ENCODE assay signal across 18 mouse cellular contexts in the genomic region with DNA sequence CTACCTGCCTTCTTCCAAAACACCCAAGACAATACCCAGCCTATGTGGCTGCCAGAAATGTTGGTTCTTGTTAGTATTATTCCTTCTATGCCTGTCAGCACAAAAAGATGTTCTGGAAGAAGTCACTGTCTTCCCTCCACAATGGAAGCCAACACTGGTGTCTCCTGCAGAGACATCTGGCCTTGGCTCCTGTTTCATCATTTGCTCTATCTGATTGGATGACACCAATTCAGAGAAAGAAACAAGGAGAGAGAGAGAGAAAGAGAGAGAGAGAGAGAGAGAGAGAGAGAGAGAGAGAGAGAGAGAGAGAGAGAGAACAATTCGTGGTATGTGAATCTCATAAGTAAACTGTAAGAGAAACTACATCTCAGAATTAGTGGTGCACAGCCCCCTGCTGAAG.
"Had no signal": no experiment of that assay in that cellular context is flagged by ENCODE, and none has a peak within 500 bp of the region (broad histone marks: within the 10 kb centered on the region; RNA-seq: fewer than 3 reads in every experiment).

No protein-coding gene starts in this region.

- DNase-seq: kidney, adult 18-20 months; kidney, adult 9 months; kidney, postnatal 14 days; kidney, postnatal 4 days; lung, adult 2 months; lung, postnatal 14 days; lung, postnatal 4 days; retina, postnatal 1 day; right cerebral cortex, postnatal 25 days; spleen, adult 18-20 months; thymus, postnatal 25 days had no signal

- H3K27ac ChIP-seq: limb, embryonic 10.5 days; limb, embryonic 13.5 days; midbrain, embryonic 12.5 days; midbrain, embryonic 15.5 days; neural tube, embryonic 13.5 days; stomach, embryonic 15.5 days had no signal

- H3K36me3 ChIP-seq: limb, embryonic 10.5 days; limb, embryonic 13.5 days; midbrain, embryonic 12.5 days; midbrain, embryonic 15.5 days; neural tube, embryonic 13.5 days; stomach, embryonic 15.5 days had no signal

- H3K4me3 ChIP-seq: limb, embryonic 10.5 days; limb, embryonic 13.5 days; midbrain, embryonic 12.5 days; midbrain, embryonic 15.5 days; myocyte; neural tube, embryonic 13.5 days; stomach, embryonic 15.5 days had no signal

- ATAC-seq: midbrain, embryonic 15.5 days had no signal

- H3K27me3 ChIP-seq: limb, embryonic 13.5 days; midbrain, embryonic 12.5 days; midbrain, embryonic 15.5 days; stomach, embryonic 15.5 days had no signal

- H3K9ac ChIP-seq: limb, embryonic 13.5 days; midbrain, embryonic 12.5 days; midbrain, embryonic 15.5 days; neural tube, embryonic 13.5 days; stomach, embryonic 15.5 days had no signal

- H3K4me2 ChIP-seq: limb, embryonic 13.5 days; midbrain, embryonic 12.5 days; midbrain, embryonic 15.5 days; neural tube, embryonic 13.5 days; stomach, embryonic 15.5 days had no signal

- H3K9me3 ChIP-seq: limb, embryonic 10.5 days; limb, embryonic 13.5 days; midbrain, embryonic 12.5 days; midbrain, embryonic 15.5 days; stomach, embryonic 15.5 days had no signal
